ENCODE assay signal across 33 mouse cellular contexts in the genomic region with DNA sequence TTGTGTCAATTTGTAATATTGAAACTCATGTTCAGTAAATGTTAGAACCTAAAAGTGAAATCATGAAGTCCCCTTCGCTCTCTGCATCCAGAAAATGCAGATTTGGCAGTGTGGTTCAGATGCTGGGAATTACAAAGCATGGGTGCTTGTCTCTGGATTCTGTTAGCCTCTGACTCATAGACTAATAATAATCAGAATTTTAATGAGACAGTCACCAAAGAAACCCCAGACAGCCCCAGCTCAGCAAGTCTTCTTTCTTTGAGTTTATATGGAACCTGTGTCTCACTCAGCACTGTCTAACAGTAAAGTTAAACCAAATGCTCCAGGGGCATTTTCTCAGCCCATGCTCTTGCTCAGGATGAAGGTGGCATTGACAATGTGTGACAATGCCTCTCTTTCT.
"Had no signal": no experiment of that assay in that cellular context is flagged by ENCODE, and none has a peak within 500 bp of the region (broad histone marks: within the 10 kb centered on the region; RNA-seq: fewer than 3 reads in every experiment).

No protein-coding gene starts in this region.

- H3K9me3 ChIP-seq: limb, embryonic 10.5 days; limb, embryonic 12.5 days; limb, embryonic 13.5 days; limb, embryonic 15.5 days; liver, embryonic 12.5 days; liver, embryonic 13.5 days; liver, embryonic 15.5 days; lung, embryonic 15.5 days; megakaryocyte, embryonic 14.5 days; midbrain, embryonic 10.5 days; midbrain, embryonic 12.5 days; midbrain, embryonic 13.5 days; midbrain, embryonic 15.5 days; neural tube, embryonic 12.5 days; neural tube, embryonic 13.5 days had no signal

- H3K4me2 ChIP-seq: limb, embryonic 12.5 days; limb, embryonic 13.5 days; limb, embryonic 15.5 days; liver, embryonic 11.5 days; liver, embryonic 12.5 days; liver, embryonic 13.5 days; liver, embryonic 15.5 days; lung, embryonic 14.5 days; lung, embryonic 15.5 days; midbrain, embryonic 11.5 days; midbrain, embryonic 12.5 days; midbrain, embryonic 13.5 days; midbrain, embryonic 15.5 days; neural tube, embryonic 12.5 days; neural tube, embryonic 13.5 days had no signal

- DNase-seq: left cerebral cortex, postnatal 4 days; liver; liver, embryonic 13.5 days; liver, postnatal 0 days; lung, adult 18-20 months; lung, adult 2 months; lung, embryonic 14.5 days; lung, postnatal 10 days; lung, postnatal 14 days; lung, postnatal 36 days; lung, postnatal 4 days; midbrain, embryonic 14.5 days had no signal

- H3K27ac ChIP-seq: limb, embryonic 10.5 days; limb, embryonic 12.5 days; limb, embryonic 13.5 days; limb, embryonic 15.5 days; liver, embryonic 12.5 days; liver, embryonic 13.5 days; liver, embryonic 14.5 days; liver, embryonic 15.5 days; lung, embryonic 15.5 days; macrophage; midbrain, embryonic 10.5 days; midbrain, embryonic 12.5 days; midbrain, embryonic 13.5 days; midbrain, embryonic 15.5 days; neural tube, embryonic 12.5 days; neural tube, embryonic 13.5 days had no signal

- H3K4me1 ChIP-seq: limb, embryonic 10.5 days; limb, embryonic 12.5 days; limb, embryonic 13.5 days; limb, embryonic 15.5 days; liver, embryonic 12.5 days; liver, embryonic 13.5 days; liver, embryonic 15.5 days; lung, embryonic 15.5 days; megakaryocyte, embryonic 14.5 days; midbrain, embryonic 10.5 days; midbrain, embryonic 12.5 days; midbrain, embryonic 13.5 days; midbrain, embryonic 15.5 days; neural tube, embryonic 12.5 days; neural tube, embryonic 13.5 days had no signal

- H3K4me3 ChIP-seq: limb, embryonic 10.5 days; limb, embryonic 12.5 days; limb, embryonic 13.5 days; limb, embryonic 15.5 days; liver, embryonic 12.5 days; liver, embryonic 13.5 days; liver, embryonic 15.5 days; lung, embryonic 15.5 days; megakaryocyte, embryonic 14.5 days; midbrain, embryonic 10.5 days; midbrain, embryonic 12.5 days; midbrain, embryonic 13.5 days; midbrain, embryonic 15.5 days; myocyte; neural tube, embryonic 12.5 days; neural tube, embryonic 13.5 days had no signal

- H3K36me3 ChIP-seq: limb, embryonic 10.5 days; limb, embryonic 12.5 days; limb, embryonic 13.5 days; limb, embryonic 15.5 days; liver, embryonic 12.5 days; liver, embryonic 13.5 days; liver, embryonic 15.5 days; lung, embryonic 15.5 days; midbrain, embryonic 10.5 days; midbrain, embryonic 12.5 days; midbrain, embryonic 13.5 days; midbrain, embryonic 15.5 days; neural tube, embryonic 12.5 days; neural tube, embryonic 13.5 days had no signal

- H3K27me3 ChIP-seq: limb, embryonic 15.5 days; liver, embryonic 12.5 days; liver, embryonic 13.5 days; liver, embryonic 15.5 days; lung, embryonic 15.5 days; megakaryocyte, embryonic 14.5 days; midbrain, embryonic 12.5 days; midbrain, embryonic 13.5 days; midbrain, embryonic 15.5 days; neural tube, embryonic 12.5 days; neural tube, embryonic 13.5 days had no signal

- ATAC-seq: liver, embryonic 12.5 days; liver, postnatal 0 days; lung, postnatal 0 days; midbrain, embryonic 13.5 days; midbrain, embryonic 15.5 days; midbrain, embryonic 16.5 days had no signal

- H3K9ac ChIP-seq: limb, embryonic 12.5 days; limb, embryonic 13.5 days; limb, embryonic 15.5 days; liver, embryonic 12.5 days; liver, embryonic 13.5 days; liver, embryonic 14.5 days; liver, embryonic 15.5 days; liver, postnatal 0 days; lung, embryonic 14.5 days; lung, embryonic 15.5 days; midbrain, embryonic 12.5 days; midbrain, embryonic 13.5 days; midbrain, embryonic 15.5 days; neural tube, embryonic 12.5 days; neural tube, embryonic 13.5 days had no signal
